1 mouse cellular context compared by ENCODE assay signal in the genomic region with DNA sequence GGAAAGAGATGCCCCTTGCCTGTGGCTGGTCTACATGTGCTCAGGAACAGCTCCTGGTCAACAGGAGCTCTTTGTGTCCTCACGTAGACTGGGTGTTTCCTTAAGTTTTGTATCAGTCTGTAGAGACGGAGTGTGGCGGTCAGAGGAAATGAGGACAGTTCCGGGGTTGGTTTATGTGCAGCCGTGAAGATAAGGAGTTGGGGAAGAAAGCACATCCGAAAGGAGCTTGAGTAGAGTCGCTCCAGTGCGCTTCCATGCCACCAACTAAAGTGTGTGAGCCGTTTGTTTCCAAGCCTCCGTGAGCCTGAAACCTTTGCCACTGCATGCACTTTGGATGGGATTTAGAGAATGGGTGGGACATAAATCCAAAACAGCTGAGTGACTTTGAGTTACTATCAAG.
A peak's percentile ranks its signal among the peaks of the same experiment; 100 is the strongest.
TF ChIP-seq lines count a peak whose summit lies in the region.

No protein-coding gene starts in this region.

TF ChIP-seq in MEL, 35 proteins besides CTCF, POLR2A, EP300 and RAD21 (continued from another document):
- TF ChIP-seq HCFC1 (IDR thresholded peaks at IDR 0.05; ENCODE audit: low read depth, low read length) = peak; percentile 66; the same call in 1 of the 2 replicates
- peak; percentile 50; the same call in 1 of the 2 replicates for TF ChIP-seq MYB (IDR thresholded peaks at IDR 0.05; ENCODE audit: low read depth, low read length)
- TF ChIP-seq MAX (IDR thresholded peaks at IDR 0.05; ENCODE audit: low read length) = peak; percentile 57; the same call in 1 of the 2 replicates
- no peak for TF ChIP-seq USF2 (IDR thresholded peaks at IDR 0.05; ENCODE audit: borderline replicate concordance in 1 of 2, insufficient read depth in 1 of 2, low read depth in 1 of 2, low read length in 2 of 2)
- TF ChIP-seq GATA1 (IDR thresholded peaks at IDR 0.05; ENCODE audit: low read depth, low read length) = peak; percentile 91
- TF ChIP-seq ELF1 (IDR thresholded peaks at IDR 0.05; ENCODE audit: low read depth, low read length) = peak; percentile 83
